Mouse (Mus musculus) MEL (cell line): Measurements from ENCODE around the gene Vps8. TPM values are rescaled to one million over a fixed set of nuclear protein-coding genes. Genes with fewer than 3 reads are reported as not detected.

Source experiments
- DNase-seq: peaks from one replicate; pipeline ENCODE4 v3.0.0; 2011; ENCODE audit warnings: low read depth, low spot score
- H3K27ac ChIP-seq: 2 replicates; pipeline ENCODE4 v1.5.1; 2012; ENCODE audit warnings: low read depth, mild to moderate bottlenecking, control low read depth, low read length, moderate library complexity; ENCODE audit not compliant: control insufficient read depth
- H3K27me3 ChIP-seq, 2 experiments: fragments of 150-350 bp in 1 of 2; sonication (generic) in 1 of 2; 2 replicates each; pipeline ENCODE4 v1.6.1; 2012; ENCODE audit warnings: low read length in 2 of 2, mild to moderate bottlenecking in 2 of 2, improper control_type of control experiment in 1 of 2, moderate library complexity in 1 of 2; ENCODE audit not compliant: insufficient read depth in 2 of 2, control insufficient read depth in 1 of 2
- H3K36me3 ChIP-seq, 2 experiments: 2 replicates each; pipeline ENCODE4 v1.6.1; 2012 to 2014; ENCODE audit warnings: low read length in 2 of 2, improper control_type of control experiment in 1 of 2, inconsistent platforms in 1 of 2, mild to moderate bottlenecking in 1 of 2; ENCODE audit not compliant: insufficient read depth in 2 of 2, control insufficient read depth in 1 of 2
- H3K4me1 ChIP-seq, 2 experiments: fragments of 150-350 bp in 1 of 2; sonication (generic) in 1 of 2; 2 replicates each; pipeline ENCODE4 v1.6.1; 2012; ENCODE audit warnings: low read length in 2 of 2, improper control_type of control experiment in 1 of 2, mild to moderate bottlenecking in 1 of 2; ENCODE audit not compliant: insufficient read depth in 2 of 2, control insufficient read depth in 1 of 2
- H3K4me3 ChIP-seq, 2 experiments: fragments of 150-350 bp in 1 of 2; sonication (generic) in 1 of 2; 2 replicates each; pipeline ENCODE4 v1.5.1; 2012; ENCODE audit warnings: low read depth in 2 of 2, low read length in 2 of 2, mild to moderate bottlenecking in 2 of 2, moderate library complexity in 2 of 2, control low read depth in 1 of 2, improper control_type of control experiment in 1 of 2; ENCODE audit not compliant: control insufficient read depth in 1 of 2, insufficient read depth in 1 of 2
- H3K79me2 ChIP-seq: 2 replicates; pipeline ENCODE4 v1.6.1; 2012; ENCODE audit warnings: mild to moderate bottlenecking, low read length, moderate library complexity; ENCODE audit not compliant: control insufficient read depth, poor library complexity, insufficient read depth
- H3K9ac ChIP-seq: 2 replicates; pipeline ENCODE4 v1.6.1; 2012; ENCODE audit warnings: low read depth, mild to moderate bottlenecking, control low read depth, low read length, moderate library complexity; ENCODE audit not compliant: control insufficient read depth, poor library complexity, severe bottlenecking
- H3K9me3 ChIP-seq: fragments of 150-350 bp; sonication (generic); replicated peaks from 2 replicates; pipeline ENCODE4 v1.6.1; 2012; ENCODE audit warnings: mild to moderate bottlenecking, low read length, improper control_type of control experiment, moderate library complexity; ENCODE audit not compliant: insufficient read depth
- CHD1 ChIP-seq: IDR thresholded peaks from 2 replicates; pipeline ENCODE4 v1.6.1; 2012; ENCODE audit warnings: low read depth, mild to moderate bottlenecking, inconsistent platforms, low read length, improper control_type of control experiment
- CHD2 ChIP-seq: IDR thresholded peaks from 2 replicates; pipeline ENCODE4 v1.6.1; 2011; ENCODE audit warnings: low read length, improper control_type of control experiment
- CTCF ChIP-seq, 3 experiments: IDR thresholded peaks in 2 of 3; conservative IDR thresholded peaks in 1 of 3; 2 replicates each; pipeline ENCODE4 v1.5.1; 2011 to 2012; ENCODE audit warnings: low read length in 3 of 3, low read depth in 2 of 3, mild to moderate bottlenecking in 2 of 3, improper control_type of control experiment in 1 of 3, inconsistent platforms in 1 of 3, mixed read lengths in 1 of 3, moderate library complexity in 1 of 3; ENCODE audit not compliant: control insufficient read depth in 1 of 3, insufficient read depth in 1 of 3, poor library complexity in 1 of 3, severe bottlenecking in 1 of 3
- E2F4 ChIP-seq: IDR thresholded peaks from 2 replicates; pipeline ENCODE4 v1.6.1; 2011; ENCODE audit warnings: low read depth, low read length, improper control_type of control experiment, borderline replicate concordance
- ELF1 ChIP-seq: IDR thresholded peaks from 2 replicates; pipeline ENCODE4 v1.6.1; 2014; ENCODE audit warnings: low read depth, mild to moderate bottlenecking, inconsistent platforms, low read length, improper control_type of control experiment, moderate library complexity
- EP300 ChIP-seq, 2 experiments: IDR thresholded peaks; 2 replicates each; pipeline ENCODE4 v1.6.1; 2011; ENCODE audit warnings: improper control_type of control experiment in 2 of 2, low read length in 2 of 2, low read depth in 1 of 2, mild to moderate bottlenecking in 1 of 2
- JUND ChIP-seq: IDR thresholded peaks from 2 replicates; pipeline ENCODE4 v1.6.1; 2011; ENCODE audit warnings: low read depth, mild to moderate bottlenecking, improper control_type of control experiment, low read length
- KAT2A ChIP-seq: conservative IDR thresholded peaks from 2 replicates; pipeline ENCODE4 v1.6.1; 2012; ENCODE audit warnings: low read depth, low read length, improper control_type of control experiment, inconsistent platforms
- MAX ChIP-seq: IDR thresholded peaks from 2 replicates; pipeline ENCODE4 v1.6.1; 2011; ENCODE audit warnings: low read length, improper control_type of control experiment
- MAZ ChIP-seq: IDR thresholded peaks from 2 replicates; pipeline ENCODE4 v1.6.1; 2012; ENCODE audit warnings: low read depth, mild to moderate bottlenecking, inconsistent platforms, low read length, improper control_type of control experiment
- MEF2A ChIP-seq: IDR thresholded peaks from 2 replicates; pipeline ENCODE4 v1.6.1; 2014; ENCODE audit warnings: low read depth, mild to moderate bottlenecking, inconsistent platforms, low read length, improper control_type of control experiment; ENCODE audit not compliant: poor library complexity, insufficient replicate concordance, severe bottlenecking; ENCODE audit errors: extremely low read depth
- MXI1 ChIP-seq: IDR thresholded peaks from 2 replicates; pipeline ENCODE4 v1.6.1; 2011; ENCODE audit warnings: mild to moderate bottlenecking, low read depth, low read length, improper control_type of control experiment
- MYB ChIP-seq: IDR thresholded peaks from 2 replicates; pipeline ENCODE4 v1.6.1; 2011; ENCODE audit warnings: mild to moderate bottlenecking, low read depth, low read length, improper control_type of control experiment
- POLR2A ChIP-seq, 2 experiments: IDR thresholded peaks; 2 replicates each; pipeline ENCODE4 v1.6.1; 2011 to 2012; ENCODE audit warnings: low read length in 2 of 2, mild to moderate bottlenecking in 2 of 2, control low read depth in 1 of 2, improper control_type of control experiment in 1 of 2, low read depth in 1 of 2, moderate library complexity in 1 of 2; ENCODE audit not compliant: control insufficient read depth in 1 of 2, insufficient read depth in 1 of 2, poor library complexity in 1 of 2
- RAD21 ChIP-seq: IDR thresholded peaks from 2 replicates; pipeline ENCODE4 v1.6.1; 2011; ENCODE audit warnings: mild to moderate bottlenecking, low read depth, low read length, improper control_type of control experiment
- SIN3A ChIP-seq: IDR thresholded peaks from 2 replicates; pipeline ENCODE4 v1.6.1; 2012; ENCODE audit warnings: low read length, improper control_type of control experiment, inconsistent platforms
- SMC3 ChIP-seq: IDR thresholded peaks from 2 replicates; pipeline ENCODE4 v1.6.1; 2011; ENCODE audit warnings: low read depth, low read length, improper control_type of control experiment
- TAL1 ChIP-seq: IDR thresholded peaks from 2 replicates; pipeline ENCODE4 v1.6.1; 2012; ENCODE audit warnings: mild to moderate bottlenecking, inconsistent platforms, low read length, moderate library complexity, mixed read lengths
- TBP ChIP-seq: IDR thresholded peaks from 2 replicates; pipeline ENCODE4 v1.8.0; 2011; ENCODE audit warnings: low read depth, low read length, improper control_type of control experiment
- UBTF ChIP-seq: IDR thresholded peaks from 2 replicates; pipeline ENCODE4 v1.6.1; 2012; ENCODE audit warnings: low read depth, mild to moderate bottlenecking, inconsistent platforms, low read length, improper control_type of control experiment, moderate library complexity, borderline replicate concordance; ENCODE audit not compliant: insufficient read depth
- USF1 ChIP-seq: IDR thresholded peaks from 2 replicates; pipeline ENCODE4 v1.6.1; 2014; ENCODE audit warnings: low read depth, mild to moderate bottlenecking, inconsistent platforms, low read length, improper control_type of control experiment, moderate library complexity
- USF2 ChIP-seq, 2 experiments: IDR thresholded peaks; 2 replicates each; pipeline ENCODE4 v1.6.1; 2011 to 2012; ENCODE audit warnings: improper control_type of control experiment in 2 of 2, low read length in 2 of 2, borderline replicate concordance in 1 of 2, inconsistent platforms in 1 of 2, low read depth in 1 of 2, mild to moderate bottlenecking in 1 of 2; ENCODE audit not compliant: insufficient read depth in 1 of 2
- ZC3H11A ChIP-seq: IDR thresholded peaks from 2 replicates; pipeline ENCODE4 v1.6.1; 2012; ENCODE audit warnings: low read depth, mild to moderate bottlenecking, inconsistent platforms, low read length, improper control_type of control experiment
- ZNF384 ChIP-seq: IDR thresholded peaks from 2 replicates; pipeline ENCODE4 v1.6.1; 2012; ENCODE audit warnings: low read depth, mild to moderate bottlenecking, inconsistent platforms, low read length, improper control_type of control experiment
- polyA plus RNA-seq, 2 experiments: library from polyadenylated mRNA; stranded (reverse) in 1 of 2; unstranded in 1 of 2; fragments of >175 nt in 1 of 2; fragments of >200 nt in 1 of 2; gene quantifications; 2 replicates each; pipeline versions ENCODE4 v1.2.1 to v1.2.4; 2012; ENCODE audit warnings: low replicate concordance in 2 of 2, low read depth in 1 of 2; ENCODE audit not compliant: insufficient read length in 2 of 2, insufficient read depth in 1 of 2, missing spikeins in 1 of 2
- total RNA-seq: library from RNA; depleted of rRNA; stranded (reverse); fragments of 300-350 nt; gene quantifications from 2 replicates; pipeline ENCODE4 v1.2.3, GENCODE M21; 2012

The Vps8 gene
- total and polyA plus RNA-seq, 3 experiments: 10.5 to 14.0 TPM; not detected in 1

DNA sequence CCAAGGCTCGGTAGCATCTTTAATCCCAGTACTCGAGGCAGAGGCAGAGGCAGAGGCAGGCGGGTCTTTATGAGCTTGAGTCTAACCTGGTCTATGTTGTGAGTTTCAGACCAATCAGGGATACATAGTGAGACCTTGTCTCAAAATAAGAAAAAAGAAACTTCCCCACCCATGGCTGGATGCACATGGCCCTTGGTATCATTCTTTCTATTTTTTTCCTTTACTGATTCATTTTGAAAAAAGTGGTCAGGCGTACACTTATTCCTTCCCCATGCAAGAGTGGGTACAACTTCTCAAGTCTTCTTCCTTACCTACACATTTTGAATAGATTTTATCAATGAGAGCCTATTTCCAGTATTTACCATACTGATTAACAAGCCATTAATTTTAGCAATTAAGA, 187.6 kb downstream of the Vps8 start:
- no peak for DNase-seq

GRCm38 (mm10) chr16:21615802-21616201, 192.9 kb downstream of the Vps8 start:
- DNase-seq: peak; percentile 63
- Histone ChIP-seq H3K79me2 (no peaks in the 10 kb centered on the region), H3K36me3 (0 out of 4 replicates have a peak, but pooled peaks cover 0 to 2% of the 10 kb centered on the region in 2 experiments), H3K27ac (no peak overlapping the region), H3K4me1 (peaks cover 0 to 5% of the 10 kb centered on the region in 2 experiments; a peak in 2 of 4 replicates)
- TF ChIP-seq ZC3H11A (peak; percentile 61), SMC3 (peak; percentile 72), MXI1 (no peak), POLR2A (IDR thresholded peaks at IDR 0.05; ENCODE audit: control insufficient read depth in 1 of 2, insufficient read depth in 1 of 2, low read depth in 1 of 2, low read length in 2 of 2, poor library complexity in 1 of 2) (no peak), RAD21 (peak; percentile 67), CTCF (IDR thresholded peaks at IDR 0.05 in 2 of 3, conservative IDR thresholded peaks at IDR 0.05 in 1 of 3; ENCODE audit: control insufficient read depth in 1 of 3, insufficient read depth in 1 of 3, low read depth in 2 of 3, low read length in 3 of 3, poor library complexity in 1 of 3, severe bottlenecking in 1 of 3) (peak; percentile 44 to 69 (median 63)), EP300 (IDR thresholded peaks at IDR 0.05; ENCODE audit: low read depth in 1 of 2, low read length in 2 of 2) (no peak)
- TF ChIP-seq, all 39 proteins: peak for 4
- no peak overlapping the region for H3K4me3 ChIP-seq
- no peaks in the 10 kb centered on the region for H3K27me3 ChIP-seq
- no peaks in the 10 kb centered on the region for H3K9me3 ChIP-seq
- H3K9ac ChIP-seq: no peak overlapping the region

More for the DNA sequence above, 187.6 kb downstream of the Vps8 start:
- H3K4me3 ChIP-seq: no peak overlapping the region
- peaks cover 0 to 5% of the 10 kb centered on the region in 2 experiments; a peak in 2 of 4 replicates for H3K4me1 ChIP-seq
- H3K27me3 ChIP-seq: no peaks in the 10 kb centered on the region
- no peak overlapping the region for H3K27ac ChIP-seq
- no peak overlapping the region for H3K9ac ChIP-seq
- 0 out of 4 replicates have a peak, but pooled peaks cover 0 to 2% of the 10 kb centered on the region in 2 experiments for H3K36me3 ChIP-seq
- H3K79me2 ChIP-seq: no peaks in the 10 kb centered on the region
- H3K9me3 ChIP-seq: no peaks in the 10 kb centered on the region
- no peak for TF ChIP-seq RAD21
- no peak for TF ChIP-seq CHD2
- no peak for TF ChIP-seq MYB
- TF ChIP-seq POLR2A (IDR thresholded peaks at IDR 0.05; ENCODE audit: control insufficient read depth in 1 of 2, insufficient read depth in 1 of 2, low read depth in 1 of 2, low read length in 2 of 2, poor library complexity in 1 of 2): no peak
- TF ChIP-seq MAX: no peak
- TF ChIP-seq MEF2A: no peak
- no peak for TF ChIP-seq ZC3H11A
- no peak for TF ChIP-seq MAZ
- TF ChIP-seq EP300 (IDR thresholded peaks at IDR 0.05; ENCODE audit: low read depth in 1 of 2, low read length in 2 of 2): no peak
- TF ChIP-seq, all 39 proteins: peak for 0

- Histone ChIP-seq H3K36me3 (no peaks in the 10 kb centered on the region), H3K27me3 (no peaks in the 10 kb centered on the region), H3K9me3 (no peaks in the 10 kb centered on the region), H3K4me1 (no peaks in the 10 kb centered on the region), H3K79me2 (no peaks in the 10 kb centered on the region), H3K27ac (no peak overlapping the region), H3K9ac (no peak overlapping the region), H3K4me3 (no peak overlapping the region)
- no peak for DNase-seq
- TF ChIP-seq USF1 (no peak), JUND (no peak), CHD2 (no peak), SIN3A (no peak), UBTF (no peak), KAT2A (no peak), SMC3 (no peak), CTCF (IDR thresholded peaks at IDR 0.05 in 2 of 3, conservative IDR thresholded peaks at IDR 0.05 in 1 of 3; ENCODE audit: control insufficient read depth in 1 of 3, insufficient read depth in 1 of 3, low read depth in 2 of 3, low read length in 3 of 3, poor library complexity in 1 of 3, severe bottlenecking in 1 of 3) (no peak), ZC3H11A (no peak), USF2 (IDR thresholded peaks at IDR 0.05; ENCODE audit: borderline replicate concordance in 1 of 2, insufficient read depth in 1 of 2, low read depth in 1 of 2, low read length in 2 of 2) (no peak), E2F4 (no peak), ELF1 (no peak), TBP (no peak), ZNF384 (no peak), TAL1 (no peak), CHD1 (no peak), EP300 (IDR thresholded peaks at IDR 0.05; ENCODE audit: low read depth in 1 of 2, low read length in 2 of 2) (no peak), MEF2A (no peak)
Observed at GRCm38 (mm10) chr16:21620630-21621029, 197.7 kb downstream of the Vps8 start.
